ENCODE assay signal across 12 mouse cellular contexts in the genomic region with DNA sequence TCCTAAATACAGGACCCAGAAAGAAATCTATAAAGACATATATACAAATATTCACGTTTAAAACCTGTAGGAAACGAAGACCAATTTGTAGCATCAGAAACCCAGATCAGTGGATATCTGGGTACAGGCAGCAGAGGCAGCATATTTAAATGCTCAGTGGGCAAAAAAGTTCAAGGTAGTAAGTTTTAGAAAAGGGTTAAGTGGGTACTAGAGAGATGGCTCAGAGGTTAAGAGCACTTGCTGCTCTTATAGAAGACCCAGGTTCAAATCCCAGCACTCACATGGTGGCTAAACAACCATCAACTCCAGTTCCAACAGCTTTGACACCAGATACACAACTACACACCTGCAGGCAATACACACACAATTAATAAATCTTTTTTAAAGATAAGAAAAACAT. TPM values are rescaled to one million over a fixed set of nuclear protein-coding genes. Genes with fewer than 3 reads are reported as not detected.
DNase-seq lines count a peak whose midpoint lies in the region; ATAC-seq and TF ChIP-seq lines count a peak whose summit lies in the region.
"Had no signal": no experiment of that assay in that cellular context is flagged by ENCODE, and none has a peak within 500 bp of the region (broad histone marks: within the 10 kb centered on the region; RNA-seq: fewer than 3 reads in every experiment).

No protein-coding gene starts in this region.

- no peak overlapping the region for H3K9ac ChIP-seq in forebrain, embryonic 11.5 days (ENCODE audit: low read length)
- no peak overlapping the region for H3K9ac ChIP-seq in forebrain, postnatal 0 days
- H3K9ac ChIP-seq in limb, embryonic 12.5 days (replicated peaks) = no peak overlapping the region
- peak overlapping the region; percentile 55; the same call in 1 of the 2 replicates for H3K9ac ChIP-seq in ES-Bruce4 (ENCODE audit: low read depth, poor library complexity, severe bottlenecking)
- no peak overlapping the region for H3K9ac ChIP-seq in limb, embryonic 13.5 days

- no peak for TF ChIP-seq POLR2A in ES-Bruce4 (IDR thresholded peaks at IDR 0.05; ENCODE audit: insufficient read depth, low read length)

- no peak for DNase-seq in forebrain, embryonic 11.5 days (ENCODE audit: low spot score)
- DNase-seq in forebrain, postnatal 0 days = no peak
- DNase-seq in limb, embryonic 10.5 days (ENCODE audit: low spot score) = no peak
- no peak for DNase-seq in adrenal gland, postnatal 14 days
- DNase-seq in left cerebral cortex, adult 8-10 months (ENCODE audit: low spot score in 2 of 2) = no peak
- DNase-seq: adrenal gland, postnatal 10 days; kidney, postnatal 36 days; layer of hippocampus, postnatal 36 days had no signal

- no peak for ATAC-seq in forebrain, embryonic 11.5 days (replicated peaks; ENCODE audit: low FRiP score)
- ATAC-seq in forebrain, postnatal 0 days = no peak
- no peak for ATAC-seq in limb, embryonic 12.5 days (ENCODE audit: insufficient number of reproducible peaks, insufficient read depth, low FRiP score, low TSS enrichment, low read depth)
- no peak for ATAC-seq in limb, embryonic 13.5 days (ENCODE audit: low FRiP score, low read depth)
- ATAC-seq: intestine, embryonic 16.5 days had no signal

- H3K4me1 ChIP-seq in forebrain, embryonic 11.5 days (replicated peaks; ENCODE audit: control insufficient read depth, insufficient read depth, low read length) = peaks cover 6% of the 10 kb centered on the region; the same call in 1 of the 2 replicates
- no peaks in the 10 kb centered on the region for H3K4me1 ChIP-seq in forebrain, postnatal 0 days (ENCODE audit: insufficient read depth)
- peaks cover 14% of the 10 kb centered on the region for H3K4me1 ChIP-seq in limb, embryonic 12.5 days (replicated peaks)
- peaks cover 15% of the 10 kb centered on the region for H3K4me1 ChIP-seq in limb, embryonic 10.5 days
- peaks cover 1% of the 10 kb centered on the region for H3K4me1 ChIP-seq in ES-Bruce4 (ENCODE audit: control insufficient read depth, insufficient read depth, low read length)
- H3K4me1 ChIP-seq in limb, embryonic 13.5 days = peaks cover 17% of the 10 kb centered on the region

- no peak overlapping the region for H3K4me3 ChIP-seq in forebrain, embryonic 11.5 days (ENCODE audit: low read depth, low read length)
- no peak overlapping the region for H3K4me3 ChIP-seq in forebrain, postnatal 0 days (ENCODE audit: low read depth, low read length)
- no peak overlapping the region for H3K4me3 ChIP-seq in limb, embryonic 12.5 days (replicated peaks)
- no peak overlapping the region for H3K4me3 ChIP-seq in limb, embryonic 10.5 days
- no peak overlapping the region for H3K4me3 ChIP-seq in ES-Bruce4 (ENCODE audit: low read depth, low read length)
- H3K4me3 ChIP-seq in limb, embryonic 13.5 days = no peak overlapping the region

- H3K4me2 ChIP-seq in forebrain, embryonic 11.5 days (ENCODE audit: low read depth, low read length, severe bottlenecking) = peak overlapping the region; percentile 72
- H3K4me2 ChIP-seq in forebrain, postnatal 0 days (ENCODE audit: low read depth) = no peak overlapping the region
- peak overlapping the region; percentile 86; the same call in 1 of the 2 replicates for H3K4me2 ChIP-seq in limb, embryonic 12.5 days
- H3K4me2 ChIP-seq in limb, embryonic 13.5 days (replicated peaks) = peak overlapping the region; percentile 91

- no peaks in the 10 kb centered on the region for H3K9me3 ChIP-seq in forebrain, embryonic 11.5 days (ENCODE audit: control insufficient read depth, low read length)
- H3K9me3 ChIP-seq in forebrain, postnatal 0 days (ENCODE audit: low read length) = no peaks in the 10 kb centered on the region
- no peaks in the 10 kb centered on the region for H3K9me3 ChIP-seq in limb, embryonic 12.5 days
- no peaks in the 10 kb centered on the region for H3K9me3 ChIP-seq in limb, embryonic 10.5 days (replicated peaks)
- no peaks in the 10 kb centered on the region for H3K9me3 ChIP-seq in ES-Bruce4 (replicated peaks; ENCODE audit: control insufficient read depth, insufficient read depth, low read length, poor library complexity, severe bottlenecking)
- no peaks in the 10 kb centered on the region for H3K9me3 ChIP-seq in limb, embryonic 13.5 days

- no peaks in the 10 kb centered on the region for H3K27me3 ChIP-seq in forebrain, embryonic 11.5 days (ENCODE audit: control insufficient read depth, insufficient read depth, low read length)
- H3K27me3 ChIP-seq in forebrain, postnatal 0 days (ENCODE audit: insufficient read depth, low read length) = no peaks in the 10 kb centered on the region
- no peaks in the 10 kb centered on the region for H3K27me3 ChIP-seq in limb, embryonic 12.5 days
- no peaks in the 10 kb centered on the region for H3K27me3 ChIP-seq in limb, embryonic 10.5 days (ENCODE audit: low read depth, poor library complexity, severe bottlenecking)
- H3K27me3 ChIP-seq in ES-Bruce4 (ENCODE audit: control insufficient read depth, insufficient read depth, low read length, poor library complexity, severe bottlenecking) = no peaks in the 10 kb centered on the region
- H3K27me3 ChIP-seq in limb, embryonic 13.5 days = no peaks in the 10 kb centered on the region

- 83% methylated on average over 2 of the region's 2 CpGs for WGBS in forebrain, embryonic 11.5 days
- WGBS in forebrain, postnatal 0 days = 80% methylated on average over 2 of the region's 2 CpGs
- 82% methylated on average over 2 of the region's 2 CpGs for WGBS in limb, embryonic 12.5 days
- WGBS in limb, embryonic 10.5 days = 91% methylated on average over 2 of the region's 2 CpGs
- WGBS in limb, embryonic 13.5 days = 76% methylated on average over 2 of the region's 2 CpGs

- no peak for TF ChIP-seq EP300 in ES-Bruce4 (IDR thresholded peaks at IDR 0.05; ENCODE audit: insufficient read depth, low read depth, low read length)

- no peaks in the 10 kb centered on the region for H3K36me3 ChIP-seq in forebrain, embryonic 11.5 days (ENCODE audit: control insufficient read depth, insufficient read depth, low read length)
- H3K36me3 ChIP-seq in forebrain, postnatal 0 days (ENCODE audit: insufficient read depth) = peaks cover 4% of the 10 kb centered on the region; the same call in 1 of the 2 replicates
- peaks cover 6% of the 10 kb centered on the region; the same call in 1 of the 2 replicates for H3K36me3 ChIP-seq in limb, embryonic 12.5 days
- H3K36me3 ChIP-seq in limb, embryonic 10.5 days = peaks cover 14% of the 10 kb centered on the region
- H3K36me3 ChIP-seq in ES-Bruce4 (ENCODE audit: control insufficient read depth, insufficient read depth, low read length, poor library complexity, severe bottlenecking) = 0 out of 2 replicates have a peak, but pooled peaks cover 4% of the 10 kb centered on the region
- H3K36me3 ChIP-seq in limb, embryonic 13.5 days = peaks cover 10% of the 10 kb centered on the region

- H3K27ac ChIP-seq in forebrain, embryonic 11.5 days (ENCODE audit: low read depth, low read length) = no peak overlapping the region
- no peak overlapping the region for H3K27ac ChIP-seq in forebrain, postnatal 0 days (ENCODE audit: low read depth, low read length)
- H3K27ac ChIP-seq in limb, embryonic 12.5 days = no peak overlapping the region
- H3K27ac ChIP-seq in limb, embryonic 10.5 days = no peak overlapping the region
- no peak overlapping the region for H3K27ac ChIP-seq in ES-Bruce4 (ENCODE audit: insufficient read depth, low read length)
- H3K27ac ChIP-seq in limb, embryonic 13.5 days = no peak overlapping the region

- no peak for TF ChIP-seq CTCF in forebrain, postnatal 0 days (IDR thresholded peaks at IDR 0.05; ENCODE audit: low read depth)
- TF ChIP-seq CTCF in ES-Bruce4 (IDR thresholded peaks at IDR 0.05; ENCODE audit: low read depth, low read length) = no peak

RNA-seq across cellular contexts. Expression of gene Ndufaf2, which starts 1.3 kb away (rescaled TPM):
- polyA plus RNA-seq in forebrain, embryonic 11.5 days (2014; fragmentation: Nextera tagmentation; extraction: Ambion mirVana) = 86.0 and 96.1 TPM in 2 replicates
- total RNA-seq in forebrain, postnatal 0 days (2014; rRNA removed) = 22.1 and 28.1 TPM in 2 replicates
- 84.1 and 103 TPM in 2 replicates for polyA plus RNA-seq in forebrain, postnatal 0 days (2015; fragmentation: Nextera tagmentation; extraction: Ambion mirVana)
- polyA plus RNA-seq in limb, embryonic 12.5 days (2016; fragmentation: Nextera tagmentation; extraction: Ambion mirVana) = 94.2 and 98.5 TPM in 2 replicates
- polyA plus RNA-seq in limb, embryonic 10.5 days (2016; fragmentation: Nextera tagmentation; extraction: Ambion mirVana) = 89.8 and 111 TPM in 2 replicates
- 77.4 and 103 TPM in 2 replicates for polyA plus RNA-seq in ES-Bruce4 (2011; ENCODE audit: insufficient read depth, insufficient read length, low read depth, missing spikeins)
- 85.7 and 88.5 TPM in 2 replicates for polyA plus RNA-seq in limb, embryonic 13.5 days (2015; fragmentation: Nextera tagmentation; extraction: Ambion mirVana)
- 40.5 and 45.4 TPM in 2 replicates for total RNA-seq in adrenal gland, postnatal 14 days (2021)
- 10 to 100 TPM; 18.7 to 25.3 (median 22.8) TPM for total RNA-seq in left cerebral cortex, adult 8-10 months (2022)

RNA-seq across cellular contexts. Expression of gene Ercc8, which starts 1.4 kb away (rescaled TPM):
- 25.0 and 26.7 TPM in 2 replicates for polyA plus RNA-seq in forebrain, embryonic 11.5 days (2014; fragmentation: Nextera tagmentation; extraction: Ambion mirVana)
- 38.3 and 42.3 TPM in 2 replicates for total RNA-seq in forebrain, postnatal 0 days (2014; rRNA removed)
- polyA plus RNA-seq in forebrain, postnatal 0 days (2015; fragmentation: Nextera tagmentation; extraction: Ambion mirVana) = 28.4 and 31.1 TPM in 2 replicates
- polyA plus RNA-seq in limb, embryonic 12.5 days (2016; fragmentation: Nextera tagmentation; extraction: Ambion mirVana) = 22.5 and 22.8 TPM in 2 replicates
- polyA plus RNA-seq in limb, embryonic 10.5 days (2016; fragmentation: Nextera tagmentation; extraction: Ambion mirVana) = 27.3 and 29.6 TPM in 2 replicates
- polyA plus RNA-seq in ES-Bruce4 (2011; ENCODE audit: insufficient read depth, insufficient read length, low read depth, missing spikeins) = 19.1 and 19.8 TPM in 2 replicates
- 21.2 and 22.4 TPM in 2 replicates for polyA plus RNA-seq in limb, embryonic 13.5 days (2015; fragmentation: Nextera tagmentation; extraction: Ambion mirVana)
- total RNA-seq in adrenal gland, postnatal 14 days (2021) = 11.2 and 12.5 TPM in 2 replicates
- 10 to 100 TPM; 15.3 to 18.6 (median 16.3) TPM for total RNA-seq in left cerebral cortex, adult 8-10 months (2022)

RNA-seq across cellular contexts. Expression of gene Elovl7, which starts 57.0 kb away (rescaled TPM):
- 1.1 and 1.4 TPM in 2 replicates for polyA plus RNA-seq in forebrain, embryonic 11.5 days (2014; fragmentation: Nextera tagmentation; extraction: Ambion mirVana)
- total RNA-seq in forebrain, postnatal 0 days (2014; rRNA removed) = 2.6 TPM in 2 replicates
- polyA plus RNA-seq in forebrain, postnatal 0 days (2015; fragmentation: Nextera tagmentation; extraction: Ambion mirVana) = 2.0 and 2.9 TPM in 2 replicates
- 0.98 and 1.3 TPM in 2 replicates for polyA plus RNA-seq in limb, embryonic 12.5 days (2016; fragmentation: Nextera tagmentation; extraction: Ambion mirVana)
- 0.90 and 0.95 TPM in 2 replicates for polyA plus RNA-seq in limb, embryonic 10.5 days (2016; fragmentation: Nextera tagmentation; extraction: Ambion mirVana)
- 11.8 and 13.8 TPM in 2 replicates for polyA plus RNA-seq in ES-Bruce4 (2011; ENCODE audit: insufficient read depth, insufficient read length, low read depth, missing spikeins)
- polyA plus RNA-seq in limb, embryonic 13.5 days (2015; fragmentation: Nextera tagmentation; extraction: Ambion mirVana) = 1.8 and 2.2 TPM in 2 replicates
- total RNA-seq in adrenal gland, postnatal 14 days (2021) = 3.2 and 3.5 TPM in 2 replicates
- 1 to 10 TPM; 9.0 to 9.9 (median 9.5) TPM for total RNA-seq in left cerebral cortex, adult 8-10 months (2022)
